Mouse (Mus musculus) left cerebral cortex, adult 18-20 months (tissue): Measurements from ENCODE around the gene Atp6v1g2. TPM values are rescaled to one million over a fixed set of nuclear protein-coding genes. Genes with fewer than 3 reads are reported as not detected.

ENCODE experiments used
- DNase-seq, 2 experiments: peaks; one replicate each; pipeline ENCODE4 v3.0.0; 2021 to 2022; ENCODE audit warnings: low spot score in 2 of 2, mixed read lengths in 1 of 2
- total RNA-seq, 2 experiments: library from RNA; stranded (reverse); gene quantifications; 2 replicates each; pipeline ENCODE4 v1.2.3; 2021

Atp6v1g2 gene
- total RNA-seq, 2 experiments from 2014 or later, result 587 to 598 TPM

- peak; percentile 100 for DNase-seq
These were observed 2.9 kb downstream of the Atp6v1g2 start for GRCm38 (mm10) chr17:35236390-35236746.

GRCm38 (mm10) chr17:35236996-35237395, 3.5 kb downstream of the Atp6v1g2 start:
- DNase-seq, result peak in 1 of 2 experiments; percentile 44

DNA sequence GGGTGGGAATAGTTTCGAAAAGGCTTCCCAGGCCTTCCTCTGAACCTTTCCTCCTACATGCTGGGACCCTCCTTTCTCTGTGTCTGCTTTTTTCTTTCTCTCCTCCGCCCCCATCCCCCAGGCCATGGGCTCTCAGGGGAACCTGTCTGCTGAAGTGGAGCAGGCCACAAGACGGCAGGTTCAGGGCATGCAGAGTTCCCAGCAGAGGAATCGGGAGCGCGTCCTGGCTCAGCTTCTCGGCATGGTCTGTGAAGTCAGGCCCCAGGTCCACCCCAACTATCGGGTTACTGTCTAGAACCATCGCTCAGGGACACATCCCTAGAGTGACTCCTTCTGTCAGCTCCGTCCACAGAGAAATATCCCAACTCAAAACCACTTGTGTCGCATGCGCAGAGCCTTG, 4.0 kb downstream of the Atp6v1g2 start:
- no peak for DNase-seq

- DNase-seq, result no peak
These were observed 6.2 kb downstream of the Atp6v1g2 start for GRCm38 (mm10) chr17:35239700-35240099.

DNA sequence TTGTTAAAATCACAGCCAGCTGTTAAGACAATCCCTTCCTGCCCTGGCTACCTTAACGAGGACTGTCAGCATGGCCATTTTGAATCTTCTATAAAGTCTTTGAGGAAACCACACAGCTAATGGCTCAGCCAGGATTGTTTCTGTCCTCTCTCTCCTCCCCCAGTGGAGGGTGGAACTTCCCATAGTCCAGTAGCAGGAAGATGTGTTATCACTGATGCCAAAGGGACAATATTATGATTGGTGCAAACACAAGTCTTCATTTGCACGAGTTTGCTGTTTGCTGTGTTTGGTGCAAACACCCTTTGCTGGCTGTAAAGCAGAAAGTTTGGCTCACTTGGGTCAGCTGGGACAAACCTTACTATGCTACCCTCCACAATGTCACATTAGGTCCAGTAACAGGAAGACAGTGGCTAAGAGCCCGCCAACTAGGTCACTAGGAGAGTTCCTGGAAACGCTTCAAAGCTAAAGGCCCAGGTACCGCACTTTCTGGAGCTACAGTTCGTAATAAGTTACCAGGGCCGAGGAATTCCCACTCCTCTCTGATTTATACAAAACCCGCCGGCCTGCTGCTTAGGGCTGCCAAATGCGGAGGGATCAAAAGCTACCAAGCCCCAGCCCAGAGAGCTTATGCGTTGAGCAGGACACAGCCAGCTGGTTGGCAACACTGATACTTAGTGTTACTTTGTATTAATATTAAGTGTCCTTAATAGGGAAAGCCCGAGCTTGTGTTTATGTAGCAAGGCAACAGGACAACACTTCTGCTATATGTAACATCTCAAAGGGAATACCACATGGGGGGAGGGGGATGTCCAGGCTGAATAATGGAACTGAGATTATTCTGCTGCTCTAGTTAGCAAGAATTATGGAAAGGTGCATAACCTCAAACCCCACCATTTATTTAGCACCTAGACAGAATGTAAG, 7.2 kb downstream of the Atp6v1g2 start:
- DNase-seq, result no peak

DNA sequence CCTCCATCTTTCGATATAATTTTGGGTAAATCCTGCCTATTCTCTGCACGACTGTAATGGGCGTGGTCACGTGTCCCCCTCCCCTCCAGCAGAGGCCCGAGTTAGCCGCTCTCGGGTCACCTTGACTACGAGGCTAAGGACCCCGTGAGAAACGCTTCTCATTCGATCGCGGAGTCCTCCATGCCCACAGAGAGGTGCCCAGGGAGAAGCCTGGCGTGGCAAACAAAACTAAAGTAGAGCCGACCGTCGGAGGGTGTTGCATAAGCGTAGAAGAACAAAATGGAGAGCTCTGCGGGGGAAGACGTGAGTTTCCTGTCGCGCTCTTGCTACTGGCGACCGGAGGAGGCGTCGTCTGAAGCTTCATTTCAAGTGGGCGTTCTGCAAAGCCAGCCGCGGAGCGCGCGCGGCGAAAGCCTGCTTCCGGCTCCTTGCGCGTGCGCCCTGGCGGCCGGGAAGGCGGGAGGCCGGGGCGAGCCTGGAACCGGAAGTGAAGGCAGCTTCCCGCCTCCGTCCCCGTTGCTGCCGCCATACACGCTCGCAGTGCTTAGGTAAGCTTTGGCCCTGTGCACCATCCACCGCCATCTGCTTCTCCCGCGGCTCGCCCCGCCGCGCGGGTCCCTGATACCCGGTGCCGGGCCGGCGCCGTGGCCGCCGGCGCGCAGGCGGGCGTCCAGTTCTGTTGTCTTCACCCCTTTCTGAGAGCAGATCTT, 8.0 kb downstream of the Atp6v1g2 start, which contains the start of gene Ddx39b:
Gene Ddx39b, plus strand, starts transcription at position 442 of the 710 bp plus-strand sequence.
- DNase-seq, result peak; percentile 96

GRCm38 (mm10) chr17:35242015-35242941, 8.8 kb downstream of the Atp6v1g2 start:
- peak; percentile 52 to 73 for DNase-seq

GRCm38 (mm10) chr17:35243086-35243485, 9.6 kb downstream of the Atp6v1g2 start:
- DNase-seq, result peak; percentile 59 to 63

- DNase-seq, result no peak
These were observed 11.5 kb downstream of the Atp6v1g2 start for GRCm38 (mm10) chr17:35244999-35245398.

DNA sequence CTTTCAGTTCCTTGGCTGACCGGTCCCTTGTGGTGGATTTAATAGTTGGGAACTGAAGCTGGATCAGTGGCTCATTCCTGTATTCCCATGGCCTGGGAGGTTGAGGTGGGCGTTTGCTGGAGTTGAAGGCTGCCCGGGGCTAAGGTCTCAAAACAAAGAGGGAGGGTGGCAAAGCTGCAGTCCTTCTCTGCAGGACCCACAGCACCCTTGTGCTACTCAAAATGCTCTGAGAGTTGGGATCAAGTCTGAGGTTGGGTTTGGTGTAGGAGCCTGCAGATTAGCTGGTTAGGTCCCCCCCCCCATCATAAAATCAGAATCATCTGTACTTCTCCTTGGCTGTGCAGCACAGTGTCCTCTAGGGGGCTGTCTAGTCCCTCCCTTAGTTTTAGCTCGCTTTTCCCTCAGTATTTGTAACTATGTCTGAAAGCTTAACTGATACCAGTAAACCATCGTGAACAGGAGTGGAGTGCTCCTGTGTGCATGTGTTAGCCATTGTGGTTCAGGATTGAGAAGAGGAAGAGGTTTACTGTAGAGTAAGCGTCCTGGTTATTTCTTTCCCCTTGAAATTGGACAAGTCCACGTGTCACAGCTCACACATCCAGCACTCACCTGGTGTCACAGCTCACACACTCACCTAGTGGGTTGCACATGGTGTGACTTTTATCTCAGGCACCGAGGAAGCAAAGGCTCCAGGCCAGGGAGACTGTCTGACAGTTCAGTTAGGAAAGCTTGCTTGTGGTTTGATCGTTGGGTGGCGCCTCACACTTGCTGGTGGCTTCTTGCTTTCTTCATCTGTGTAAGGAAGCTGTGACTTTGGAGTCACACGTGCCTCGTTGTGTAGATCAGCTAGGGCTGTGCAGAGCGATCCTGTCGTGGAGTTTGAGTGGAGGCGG, 12.5 kb downstream of the Atp6v1g2 start:
- no peak for DNase-seq

GRCm38 (mm10) chr17:35247144-35247543, 13.7 kb downstream of the Atp6v1g2 start:
- no peak for DNase-seq

DNA sequence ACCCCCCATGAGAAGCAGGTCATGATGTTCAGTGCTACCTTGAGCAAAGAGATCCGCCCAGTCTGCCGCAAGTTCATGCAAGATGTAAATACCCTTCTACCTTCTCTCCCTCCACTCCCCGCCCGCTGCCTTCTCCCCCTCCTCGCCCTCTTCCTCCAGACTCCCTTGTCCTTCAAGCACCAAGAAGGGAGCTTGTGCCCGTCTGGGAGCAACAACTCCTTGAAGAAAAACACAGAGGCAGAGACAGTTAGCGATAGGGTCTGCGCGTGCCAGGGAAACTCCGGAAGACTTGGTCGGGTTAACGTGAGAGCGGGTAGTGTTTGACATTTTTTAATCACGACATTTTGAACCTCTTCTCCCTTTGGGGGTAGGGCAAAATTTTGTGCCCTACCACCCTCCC, 15.5 kb downstream of the Atp6v1g2 start:
- no peak for DNase-seq

DNA sequence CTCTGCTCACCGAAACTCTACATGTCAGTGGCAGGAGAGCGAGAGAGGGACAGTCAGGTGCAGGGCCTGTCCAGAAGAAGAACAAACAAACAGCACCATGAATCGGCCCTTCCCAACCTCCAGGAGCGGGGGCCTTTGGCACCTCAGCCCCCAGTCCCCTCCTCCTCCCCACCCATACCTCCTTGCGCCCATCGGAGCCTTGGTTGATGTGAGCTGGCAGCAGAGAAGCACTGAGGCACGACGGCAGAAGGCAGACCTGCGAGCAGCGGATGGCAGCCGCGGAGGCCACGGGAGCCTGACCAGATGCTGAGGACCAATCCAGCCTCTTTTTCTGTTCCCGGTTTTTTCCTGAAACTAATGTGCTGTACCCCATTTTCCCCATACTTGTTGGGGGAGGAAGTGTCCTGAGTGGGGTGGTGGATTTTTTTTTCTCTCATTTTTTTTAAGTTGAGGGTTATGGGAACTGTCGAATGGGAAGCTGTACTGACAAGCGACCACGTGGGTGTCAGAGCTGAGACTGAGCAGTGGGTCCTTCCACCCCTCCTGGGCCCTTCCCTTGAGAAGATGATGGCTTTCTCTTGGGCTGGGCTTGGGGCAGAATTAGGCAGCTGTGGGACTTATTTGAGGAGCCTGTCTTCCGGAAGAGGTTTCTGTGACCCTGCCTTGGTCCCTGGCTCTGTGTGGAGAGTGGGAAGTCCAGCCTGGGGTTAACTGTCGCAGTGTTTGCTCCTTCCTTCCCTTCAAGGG, 16.2 kb downstream of the Atp6v1g2 start:
- DNase-seq, result no peak

GRCm38 (mm10) chr17:35250348-35251120, 17.1 kb downstream of the Atp6v1g2 start:
- no peak for DNase-seq

DNA sequence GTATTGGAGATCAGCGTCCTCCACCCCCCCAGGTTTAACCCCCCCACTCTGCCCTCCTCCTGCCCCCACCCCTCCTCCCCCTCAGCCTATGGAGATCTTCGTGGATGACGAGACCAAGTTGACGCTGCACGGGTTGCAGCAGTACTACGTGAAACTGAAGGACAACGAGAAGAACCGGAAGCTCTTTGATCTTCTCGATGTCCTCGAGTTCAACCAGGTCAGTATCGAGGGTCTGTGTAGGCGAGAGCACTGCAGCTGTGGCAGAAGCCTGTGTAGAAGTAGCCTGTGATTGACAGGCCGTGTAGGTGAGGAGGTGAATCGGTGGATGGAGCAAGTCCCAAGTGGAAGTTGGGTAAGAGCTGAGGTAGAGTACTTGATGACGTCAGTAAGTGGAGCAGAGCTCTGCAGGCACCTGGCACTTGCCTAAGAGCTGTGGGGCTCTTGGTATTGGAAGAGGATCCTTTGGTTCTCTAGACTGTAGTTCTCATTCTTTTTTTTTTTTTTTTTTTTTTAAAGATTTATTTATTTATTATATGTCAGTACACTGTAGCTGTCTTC, 17.8 kb downstream of the Atp6v1g2 start:
- no peak for DNase-seq

DNA sequence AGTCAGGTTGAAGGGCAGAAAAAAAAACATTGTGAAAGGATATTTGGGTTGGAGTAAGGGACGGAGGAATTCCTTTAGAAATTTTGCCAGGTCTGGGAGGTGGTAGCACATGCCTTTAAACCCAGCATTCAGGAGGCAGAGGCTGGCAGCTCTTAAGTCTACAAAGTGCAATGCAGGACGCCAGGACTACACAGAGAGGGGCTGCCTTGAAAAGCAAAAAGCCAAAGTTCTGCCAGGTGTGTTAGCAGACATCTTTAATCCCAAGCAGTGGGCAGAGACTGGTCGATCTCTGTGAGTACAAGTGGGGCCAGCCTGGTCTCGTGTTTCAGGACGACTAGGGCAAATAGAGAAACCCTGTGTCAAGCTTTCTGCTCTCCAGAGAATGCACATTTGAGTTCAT, 18.5 kb downstream of the Atp6v1g2 start:
- DNase-seq, result no peak

GRCm38 (mm10) chr17:35252619-35253292, 19.3 kb downstream of the Atp6v1g2 start:
- DNase-seq, result no peak
